Mouse (Mus musculus) limb, embryonic 12.5 days (tissue): ENCODE measurements around the gene Stum. TPM values are rescaled to one million over a fixed set of nuclear protein-coding genes. Genes with fewer than 3 reads are reported as not detected.

ENCODE experiments used
- ATAC-seq: fragments of 200-750 bp; cut with Nextera tagmentation; 2 replicates; pipeline ENCODE4 v1.8.0; 2017; ENCODE audit warnings: low read depth, moderate TSS enrichment; ENCODE audit not compliant: insufficient number of reproducible peaks, insufficient read depth, low FRiP score, low TSS enrichment
- H3K27ac ChIP-seq: fragments of 300-500 bp; sonication (generic); 2 replicates; pipeline ENCODE4 v1.5.1; 2016; ENCODE audit warnings: mild to moderate bottlenecking, moderate library complexity
- H3K27me3 ChIP-seq: fragments of 300-500 bp; sonication (generic); 2 replicates; pipeline ENCODE4 v1.6.1; 2016; ENCODE audit warnings: mild to moderate bottlenecking, moderate library complexity
- H3K36me3 ChIP-seq: fragments of 300-500 bp; sonication (generic); 2 replicates; pipeline ENCODE4 v1.6.1; 2016; ENCODE audit warnings: mild to moderate bottlenecking, moderate library complexity
- H3K4me1 ChIP-seq: fragments of 300-500 bp; sonication (generic); replicated peaks from 2 replicates; pipeline ENCODE4 v1.6.1; 2016
- H3K4me2 ChIP-seq: fragments of 300-500 bp; sonication (generic); 2 replicates; pipeline ENCODE4 v1.6.1; 2016; ENCODE audit warnings: mild to moderate bottlenecking, moderate library complexity
- H3K4me3 ChIP-seq: fragments of 300-500 bp; sonication (generic); replicated peaks from 2 replicates; pipeline ENCODE4 v1.5.1; 2016; ENCODE audit warnings: mild to moderate bottlenecking
- H3K9ac ChIP-seq: fragments of 300-500 bp; sonication (generic); replicated peaks from 2 replicates; pipeline ENCODE4 v1.6.1; 2016; ENCODE audit warnings: mild to moderate bottlenecking, moderate library complexity
- H3K9me3 ChIP-seq: fragments of 300-500 bp; sonication (generic); 2 replicates; pipeline ENCODE4 v1.6.1; 2016; ENCODE audit warnings: mild to moderate bottlenecking, moderate library complexity
- WGBS: fragments of 180-500 bp; shearing (Covaris S2); methylation state at CpG from one replicate; pipeline ENCODE4 v1.1.7; 2016; 5-methylcytosine and 5-hydroxymethylcytosine counted together
- polyA plus RNA-seq: library from polyadenylated mRNA; unstranded; fragments of >200 nt; fragmentation: Nextera tagmentation; extraction: Ambion mirVana; gene quantifications from 2 replicates; pipeline ENCODE4 v1.2.1, GENCODE M21; 2016

Stum gene
- polyA plus RNA-seq, 1 experiment from 2014 or later = 1.8 TPM

GRCm38 (mm10) chr1:180517390-180518054 is 34.2 kb upstream of the Stum start:
- ATAC-seq = no peak
- Histone ChIP-seq H3K27me3 (no peaks in the 10 kb centered on the region), H3K4me1 (peaks cover 11% of the 10 kb centered on the region; the same call in 1 of the 2 replicates), H3K4me3 (no peak overlapping the region), H3K36me3 (no peaks in the 10 kb centered on the region), H3K27ac (no peak overlapping the region), H3K4me2 (no peak overlapping the region), H3K9ac (no peak overlapping the region), H3K9me3 (no peaks in the 10 kb centered on the region)
- 69% methylated on average over 10 of the region's 10 CpGs for WGBS

GRCm38 (mm10) chr1:180514077-180514476 is 30.8 kb upstream of the Stum start:
- no peak overlapping the region for H3K4me3 ChIP-seq
- peaks cover 17% of the 10 kb centered on the region for H3K4me1 ChIP-seq
- no peaks in the 10 kb centered on the region for H3K9me3 ChIP-seq
- 0 out of 2 replicates have a peak overlapping the region, but pooled peaks have one; percentile 12 for H3K27ac ChIP-seq
- no peak overlapping the region for H3K4me2 ChIP-seq
- WGBS = 76% methylated on average over 2 of the region's 2 CpGs
- H3K9ac ChIP-seq = no peak overlapping the region
- H3K27me3 ChIP-seq = no peaks in the 10 kb centered on the region
- no peaks in the 10 kb centered on the region for H3K36me3 ChIP-seq
- ATAC-seq = no peak

- Histone ChIP-seq H3K9ac (no peak overlapping the region), H3K4me2 (no peak overlapping the region), H3K36me3 (no peaks in the 10 kb centered on the region), H3K4me3 (no peak overlapping the region), H3K27me3 (no peaks in the 10 kb centered on the region), H3K9me3 (no peaks in the 10 kb centered on the region), H3K27ac (no peak overlapping the region), H3K4me1 (peaks cover 6% of the 10 kb centered on the region)
- WGBS = 48% methylated on average over 4 of the region's 4 CpGs
- no peak for ATAC-seq
Measured at GRCm38 (mm10) chr1:180510879-180511278, 27.6 kb upstream of the Stum start.

GRCm38 (mm10) chr1:180510442-180510841 is 27.1 kb upstream of the Stum start:
- Histone ChIP-seq H3K27me3 (no peaks in the 10 kb centered on the region), H3K4me2 (no peak overlapping the region), H3K36me3 (no peaks in the 10 kb centered on the region), H3K4me3 (no peak overlapping the region), H3K9me3 (no peaks in the 10 kb centered on the region), H3K4me1 (peaks cover 6% of the 10 kb centered on the region), H3K9ac (no peak overlapping the region), H3K27ac (no peak overlapping the region)
- 48% methylated on average over 15 of the region's 15 CpGs for WGBS
- ATAC-seq = no peak

GRCm38 (mm10) chr1:180508662-180509061 is 25.4 kb upstream of the Stum start:
- WGBS = 61% methylated on average over 7 of the region's 7 CpGs
- no peak for ATAC-seq
- no peaks in the 10 kb centered on the region for H3K9me3 ChIP-seq

GRCm38 (mm10) chr1:180507291-180507791 is 24.0 kb upstream of the Stum start:
- ATAC-seq = no peak
- WGBS = 81% methylated on average over 7 of the region's 7 CpGs
- no peaks in the 10 kb centered on the region for H3K36me3 ChIP-seq

More at GRCm38 (mm10) chr1:180508662-180509061, 25.4 kb upstream of the Stum start:
- Histone ChIP-seq H3K9ac (no peak overlapping the region), H3K27ac (no peak overlapping the region), H3K4me2 (no peak overlapping the region), H3K36me3 (no peaks in the 10 kb centered on the region), H3K4me1 (peaks cover 6% of the 10 kb centered on the region), H3K4me3 (no peak overlapping the region), H3K27me3 (no peaks in the 10 kb centered on the region)

GRCm38 (mm10) chr1:180506341-180506740 is 23.0 kb upstream of the Stum start:
- Histone ChIP-seq H3K9me3 (no peaks in the 10 kb centered on the region), H3K4me1 (peaks cover 14% of the 10 kb centered on the region), H3K27ac (no peak overlapping the region), H3K4me2 (no peak overlapping the region), H3K9ac (no peak overlapping the region), H3K36me3 (no peaks in the 10 kb centered on the region), H3K4me3 (no peak overlapping the region), H3K27me3 (no peaks in the 10 kb centered on the region)
- ATAC-seq = no peak
- 85% methylated on average over 7 of the region's 7 CpGs for WGBS

More at GRCm38 (mm10) chr1:180507291-180507791, 24.0 kb upstream of the Stum start:
- H3K4me2 ChIP-seq = no peak overlapping the region
- no peaks in the 10 kb centered on the region for H3K9me3 ChIP-seq
- H3K4me1 ChIP-seq = peaks cover 10% of the 10 kb centered on the region
- no peak overlapping the region for H3K9ac ChIP-seq
- H3K27me3 ChIP-seq = no peaks in the 10 kb centered on the region
- H3K4me3 ChIP-seq = no peak overlapping the region
- H3K27ac ChIP-seq = no peak overlapping the region

- Histone ChIP-seq H3K27ac (no peak overlapping the region), H3K4me2 (no peak overlapping the region), H3K4me3 (no peak overlapping the region), H3K9ac (no peak overlapping the region), H3K36me3 (no peaks in the 10 kb centered on the region), H3K9me3 (no peaks in the 10 kb centered on the region), H3K27me3 (no peaks in the 10 kb centered on the region), H3K4me1 (peaks cover 8% of the 10 kb centered on the region)
- 78% methylated on average over 5 of the region's 5 CpGs for WGBS
- no peak for ATAC-seq
Measured at GRCm38 (mm10) chr1:180504899-180505298, 21.6 kb upstream of the Stum start.

GRCm38 (mm10) chr1:180503484-180503883 is 20.2 kb upstream of the Stum start:
- H3K9me3 ChIP-seq = no peaks in the 10 kb centered on the region
- no peaks in the 10 kb centered on the region for H3K36me3 ChIP-seq
- no peak overlapping the region for H3K27ac ChIP-seq
- H3K4me1 ChIP-seq = peaks cover 8% of the 10 kb centered on the region
- no peak for ATAC-seq
- no peak overlapping the region for H3K4me3 ChIP-seq
- no peak overlapping the region for H3K9ac ChIP-seq
- H3K27me3 ChIP-seq = no peaks in the 10 kb centered on the region
- no peak overlapping the region for H3K4me2 ChIP-seq
- 61% methylated on average over 5 of the region's 5 CpGs for WGBS

GRCm38 (mm10) chr1:180502566-180502965 is 19.3 kb upstream of the Stum start:
- H3K36me3 ChIP-seq = no peaks in the 10 kb centered on the region
- ATAC-seq = no peak

GRCm38 (mm10) chr1:180500641-180501040 is 17.3 kb upstream of the Stum start:
- H3K9me3 ChIP-seq = no peaks in the 10 kb centered on the region
- no peak overlapping the region for H3K27ac ChIP-seq
- H3K4me3 ChIP-seq = no peak overlapping the region
- no peaks in the 10 kb centered on the region for H3K27me3 ChIP-seq
- WGBS = 91% methylated on average over 5 of the region's 5 CpGs
- no peak overlapping the region for H3K9ac ChIP-seq
- ATAC-seq = no peak
- H3K36me3 ChIP-seq = no peaks in the 10 kb centered on the region
- H3K4me2 ChIP-seq = no peak overlapping the region
- H3K4me1 ChIP-seq = peaks cover 8% of the 10 kb centered on the region

More at GRCm38 (mm10) chr1:180502566-180502965, 19.3 kb upstream of the Stum start:
- H3K4me2 ChIP-seq = no peak overlapping the region
- H3K9me3 ChIP-seq = no peaks in the 10 kb centered on the region
- H3K4me3 ChIP-seq = no peak overlapping the region
- H3K27me3 ChIP-seq = no peaks in the 10 kb centered on the region
- H3K9ac ChIP-seq = no peak overlapping the region
- H3K4me1 ChIP-seq = peaks cover 8% of the 10 kb centered on the region
- WGBS = 45% methylated on average over 4 of the region's 4 CpGs
- no peak overlapping the region for H3K27ac ChIP-seq

GRCm38 (mm10) chr1:180500218-180500617 is 16.9 kb upstream of the Stum start:
- Histone ChIP-seq H3K9ac (no peak overlapping the region), H3K27me3 (no peaks in the 10 kb centered on the region), H3K27ac (no peak overlapping the region), H3K36me3 (no peaks in the 10 kb centered on the region), H3K4me3 (no peak overlapping the region), H3K4me2 (no peak overlapping the region), H3K4me1 (peaks cover 8% of the 10 kb centered on the region), H3K9me3 (no peaks in the 10 kb centered on the region)
- WGBS = 57% methylated on average over 4 of the region's 4 CpGs
- ATAC-seq = no peak
